Mouse (Mus musculus) monocyte, adult 5-6 weeks (primary cell): ENCODE measurements around the gene Ifna6. TPM values are rescaled to one million over a fixed set of nuclear protein-coding genes. Genes with fewer than 3 reads are reported as not detected.

Source experiments
- ATAC-seq: fragments of 153-309, 156-312 bp; replicated peaks from 2 replicates; pipeline ENCODE4 v1.8.0; 2017; ENCODE audit warnings: mild to moderate bottlenecking; ENCODE audit not compliant: low TSS enrichment, insufficient number of reproducible peaks, severe bottlenecking, poor library complexity, low FRiP score
- total RNA-seq: library from RNA; stranded (forward); fragments of 200-1000, 200-491, 200-594 nt; gene quantifications from 3 replicates; pipeline ENCODE4 v1.2.3, GENCODE M21; 2017

The Ifna6 gene
- total RNA-seq, 1 experiment from 2014 or later: not detected

GRCm38 (mm10) chr4:88838828-88839227, 11.6 kb downstream of the Ifna6 start:
- no peak for ATAC-seq

GRCm38 (mm10) chr4:88840058-88840457, 12.8 kb downstream of the Ifna6 start:
- ATAC-seq: no peak

- ATAC-seq: no peak
Observed at GRCm38 (mm10) chr4:88841438-88841911, 14.3 kb downstream of the Ifna6 start, which contains the start of gene Ifna4. TSS of gene Ifna4 (plus strand) at chr4:88841861.

GRCm38 (mm10) chr4:88845334-88845733, 18.1 kb downstream of the Ifna6 start:
- ATAC-seq: no peak

- no peak for ATAC-seq
Observed at GRCm38 (mm10) chr4:88849698-88850097, 22.5 kb downstream of the Ifna6 start, which contains the start of gene Ifna1. TSS of gene Ifna1 (plus strand) at chr4:88850087.

- ATAC-seq: no peak
Observed at GRCm38 (mm10) chr4:88851026-88851763, 24.0 kb downstream of the Ifna6 start.

GRCm38 (mm10) chr4:88859214-88859613, 32.0 kb downstream of the Ifna6 start:
- no peak for ATAC-seq

- no peak for ATAC-seq
Observed at GRCm38 (mm10) chr4:88863309-88863708, 36.1 kb downstream of the Ifna6 start.

GRCm38 (mm10) chr4:88864599-88864998, 37.4 kb downstream of the Ifna6 start:
- ATAC-seq: peak; percentile 83

GRCm38 (mm10) chr4:88865011-88865569, 37.9 kb downstream of the Ifna6 start:
- ATAC-seq: peak; percentile 36; the same call in 1 of the 2 replicates

GRCm38 (mm10) chr4:88867366-88867925, 40.2 kb downstream of the Ifna6 start:
- peak; percentile 88 for ATAC-seq

- no peak for ATAC-seq
Observed at GRCm38 (mm10) chr4:88867926-88868911, 41.0 kb downstream of the Ifna6 start.

- no peak for ATAC-seq
Observed at GRCm38 (mm10) chr4:88872691-88873090, 45.5 kb downstream of the Ifna6 start.

GRCm38 (mm10) chr4:88875435-88876095, 48.3 kb downstream of the Ifna6 start:
- ATAC-seq: no peak

GRCm38 (mm10) chr4:88876520-88876919, 49.3 kb downstream of the Ifna6 start:
- no peak for ATAC-seq
